Mouse (Mus musculus): Measurements from ENCODE around the gene Nr2f2. TPM values are rescaled to one million over a fixed set of nuclear protein-coding genes. Genes with fewer than 3 reads are reported as not detected.

The Nr2f2 gene
- polyA plus RNA-seq, 1 experiment from 2014 or later: 24.6 TPM

- Histone ChIP-seq H3K9ac (ENCODE audit: low read depth, low read length) (no peak overlapping the region), H3K27ac (ENCODE audit: low read length) (no peak overlapping the region), H3K4me3 (ENCODE audit: low read length) (no peak overlapping the region)
Observed at GRCm38 (mm10) chr7:70347618-70347958, 18.9 kb downstream of the Nr2f2 start.

DNA sequence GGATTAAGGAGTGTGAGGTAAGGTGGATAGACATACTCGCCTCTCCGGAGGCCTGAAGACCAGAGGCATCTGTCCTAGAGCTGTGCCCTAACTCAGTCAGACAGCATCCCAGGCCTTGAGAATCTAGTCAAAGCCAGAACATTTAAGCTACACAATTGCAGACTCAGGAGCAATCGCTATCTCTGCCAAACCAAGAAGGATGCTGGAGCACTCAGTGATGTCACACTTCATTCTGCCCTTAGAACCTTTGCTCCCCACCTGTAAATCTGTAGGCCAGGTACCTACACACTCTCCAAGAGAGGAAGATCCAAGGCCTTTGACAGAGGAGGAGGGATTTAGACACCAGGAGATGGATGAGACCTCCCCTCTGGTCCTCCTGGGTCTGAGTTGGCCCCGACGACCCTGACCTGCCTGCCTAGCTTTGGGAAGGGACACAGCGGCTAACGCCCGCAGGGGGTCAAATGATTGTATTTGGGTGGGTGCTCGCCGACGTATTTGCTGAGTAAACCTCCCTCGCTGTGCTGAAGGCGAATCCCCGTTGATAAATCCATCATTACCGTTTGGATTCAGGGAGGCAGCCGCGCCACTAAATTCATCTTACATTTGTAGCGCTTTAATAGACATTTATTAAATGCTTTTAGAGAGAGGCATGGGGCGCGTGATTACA lies 19.5 kb downstream of the Nr2f2 start:
- no peaks in the 10 kb centered on the region for H3K36me3 ChIP-seq (ENCODE audit: control insufficient read depth, insufficient read depth, low read length)
- no peak for ATAC-seq
- no peak overlapping the region for H3K4me3 ChIP-seq (ENCODE audit: low read length)
- no peak overlapping the region for H3K4me2 ChIP-seq (ENCODE audit: low read depth, low read length)
- H3K4me1 ChIP-seq (ENCODE audit: control insufficient read depth, insufficient read depth, low read length): peaks cover 17% of the 10 kb centered on the region; the same call in 1 of the 2 replicates
- no peaks in the 10 kb centered on the region for H3K9me3 ChIP-seq (ENCODE audit: control insufficient read depth, low read length)
- no peaks in the 10 kb centered on the region for H3K27me3 ChIP-seq (replicated peaks; ENCODE audit: control insufficient read depth, insufficient read depth, low read length)
- no peak overlapping the region for H3K27ac ChIP-seq (ENCODE audit: low read length)
- WGBS: 59% methylated on average over 20 of the region's 20 CpGs
- H3K9ac ChIP-seq (ENCODE audit: low read depth, low read length): no peak overlapping the region

More at GRCm38 (mm10) chr7:70347618-70347958, 18.9 kb downstream of the Nr2f2 start:
- WGBS: 58% methylated on average over 14 of the region's 14 CpGs
- no peaks in the 10 kb centered on the region for H3K9me3 ChIP-seq (ENCODE audit: control insufficient read depth, low read length)
- no peaks in the 10 kb centered on the region for H3K27me3 ChIP-seq (replicated peaks; ENCODE audit: control insufficient read depth, insufficient read depth, low read length)
- no peak for ATAC-seq
- no peaks in the 10 kb centered on the region for H3K36me3 ChIP-seq (ENCODE audit: control insufficient read depth, insufficient read depth, low read length)
- no peak overlapping the region for H3K4me2 ChIP-seq (ENCODE audit: low read depth, low read length)
- peaks cover 17% of the 10 kb centered on the region for H3K4me1 ChIP-seq (ENCODE audit: control insufficient read depth, insufficient read depth, low read length)

- peak; percentile 68 for ATAC-seq
- 4% methylated on average over 35 of the region's 35 CpGs for WGBS
Observed at GRCm38 (mm10) chr7:70346010-70346536, 20.5 kb downstream of the Nr2f2 start.

GRCm38 (mm10) chr7:70343426-70343825 lies 23.1 kb downstream of the Nr2f2 start:
- Histone ChIP-seq H3K4me1 (ENCODE audit: control insufficient read depth, insufficient read depth, low read length) (peaks cover 5% of the 10 kb centered on the region; the same call in 1 of the 2 replicates), H3K4me2 (ENCODE audit: low read depth, low read length) (no peak overlapping the region), H3K36me3 (ENCODE audit: control insufficient read depth, insufficient read depth, low read length) (no peaks in the 10 kb centered on the region), H3K9me3 (ENCODE audit: control insufficient read depth, low read length) (no peaks in the 10 kb centered on the region), H3K9ac (ENCODE audit: low read depth, low read length) (no peak overlapping the region), H3K27me3 (replicated peaks; ENCODE audit: control insufficient read depth, insufficient read depth, low read length) (peaks cover 5% of the 10 kb centered on the region), H3K4me3 (ENCODE audit: low read length) (no peak overlapping the region), H3K27ac (ENCODE audit: low read length) (no peak overlapping the region)
- ATAC-seq: no peak
- 63% methylated on average over 5 of the region's 5 CpGs for whole genome bisulfite sequencing

More at GRCm38 (mm10) chr7:70346010-70346536, 20.5 kb downstream of the Nr2f2 start:
- Histone ChIP-seq H3K36me3 (ENCODE audit: control insufficient read depth, insufficient read depth, low read length) (no peaks in the 10 kb centered on the region), H3K9ac (ENCODE audit: low read depth, low read length) (peak overlapping the region; percentile 44), H3K27ac (ENCODE audit: low read length) (no peak overlapping the region), H3K4me3 (ENCODE audit: low read length) (peak overlapping the region; percentile 48), H3K9me3 (ENCODE audit: control insufficient read depth, low read length) (no peaks in the 10 kb centered on the region), H3K27me3 (replicated peaks; ENCODE audit: control insufficient read depth, insufficient read depth, low read length) (no peaks in the 10 kb centered on the region), H3K4me2 (ENCODE audit: low read depth, low read length) (peak overlapping the region; percentile 86), H3K4me1 (ENCODE audit: control insufficient read depth, insufficient read depth, low read length) (peaks cover 17% of the 10 kb centered on the region; the same call in 1 of the 2 replicates)

- Histone ChIP-seq H3K4me3 (ENCODE audit: low read length) (no peak overlapping the region), H3K27ac (ENCODE audit: low read length) (no peak overlapping the region), H3K4me1 (ENCODE audit: control insufficient read depth, insufficient read depth, low read length) (peaks cover 5% of the 10 kb centered on the region), H3K9ac (ENCODE audit: low read depth, low read length) (no peak overlapping the region), H3K27me3 (replicated peaks; ENCODE audit: control insufficient read depth, insufficient read depth, low read length) (peaks cover 9% of the 10 kb centered on the region), H3K9me3 (ENCODE audit: control insufficient read depth, low read length) (no peaks in the 10 kb centered on the region), H3K4me2 (ENCODE audit: low read depth, low read length) (no peak overlapping the region), H3K36me3 (ENCODE audit: control insufficient read depth, insufficient read depth, low read length) (no peaks in the 10 kb centered on the region)
- ATAC-seq: no peak
- whole genome bisulfite sequencing: 61% methylated on average over 8 of the region's 8 CpGs
Observed at GRCm38 (mm10) chr7:70342771-70343170, 23.8 kb downstream of the Nr2f2 start.

DNA sequence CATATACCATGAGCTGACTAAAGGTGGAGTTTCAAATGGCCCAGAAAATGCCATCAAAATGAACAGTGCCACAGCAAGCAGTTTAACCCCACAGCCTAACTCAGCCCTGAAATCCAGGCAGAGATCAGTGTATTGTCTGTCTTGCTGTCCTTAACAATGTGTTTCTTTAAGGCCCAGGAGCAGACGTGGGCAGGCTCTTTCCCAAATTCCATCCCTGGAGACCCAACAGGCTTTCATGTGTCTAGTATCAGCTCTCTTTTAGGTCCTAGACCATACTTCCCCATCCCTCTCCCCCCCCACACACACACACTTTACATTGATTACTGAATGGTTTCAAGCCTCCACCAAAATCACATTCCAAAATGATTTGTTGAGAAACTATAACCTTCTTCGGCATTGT lies 24.5 kb downstream of the Nr2f2 start:
- H3K27me3 ChIP-seq (replicated peaks; ENCODE audit: control insufficient read depth, insufficient read depth, low read length): peaks cover 14% of the 10 kb centered on the region
- no peaks in the 10 kb centered on the region for H3K9me3 ChIP-seq (ENCODE audit: control insufficient read depth, low read length)
- no peaks in the 10 kb centered on the region for H3K36me3 ChIP-seq (ENCODE audit: control insufficient read depth, insufficient read depth, low read length)
- no peak overlapping the region for H3K27ac ChIP-seq (ENCODE audit: low read length)
- H3K4me3 ChIP-seq (ENCODE audit: low read length): no peak overlapping the region
- H3K9ac ChIP-seq (ENCODE audit: low read depth, low read length): no peak overlapping the region
- peaks cover 8% of the 10 kb centered on the region for H3K4me1 ChIP-seq (ENCODE audit: control insufficient read depth, insufficient read depth, low read length)
- ATAC-seq: no peak
- no peak overlapping the region for H3K4me2 ChIP-seq (ENCODE audit: low read depth, low read length)
- WGBS: 64% methylated on average over 2 of the region's 2 CpGs

DNA sequence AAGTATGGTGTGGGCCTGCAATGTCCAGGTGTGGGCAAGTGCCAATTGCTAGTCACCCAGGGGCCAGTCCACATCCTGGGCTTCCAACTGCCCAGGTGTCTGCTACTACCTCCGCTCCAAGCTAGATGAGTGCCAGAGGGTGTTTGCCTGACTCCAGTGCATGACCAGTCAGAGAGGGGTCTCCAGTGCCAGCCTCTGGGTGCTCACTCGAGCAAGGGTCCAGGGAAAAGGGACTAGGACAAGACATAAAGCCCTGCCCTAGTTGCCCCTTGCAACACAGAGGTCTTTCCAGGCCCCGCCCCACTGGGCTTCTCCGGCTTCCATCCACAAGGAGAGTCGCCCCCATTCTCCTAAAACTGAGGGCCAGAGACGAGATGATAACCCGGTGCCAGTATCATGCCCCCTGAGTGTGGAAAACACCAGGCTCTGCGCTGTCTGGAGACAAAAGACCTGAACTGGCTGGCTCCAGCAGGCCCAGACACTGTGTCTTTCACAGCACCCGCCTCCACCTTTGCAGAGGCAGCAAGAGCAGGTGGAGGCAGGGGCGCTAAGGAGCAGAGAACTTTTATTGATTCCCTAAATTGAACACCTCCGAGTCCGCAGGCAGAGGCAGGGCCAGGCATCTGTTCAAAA lies 26.4 kb downstream of the Nr2f2 start:
- WGBS: 63% methylated on average over 12 of the region's 12 CpGs

DNA sequence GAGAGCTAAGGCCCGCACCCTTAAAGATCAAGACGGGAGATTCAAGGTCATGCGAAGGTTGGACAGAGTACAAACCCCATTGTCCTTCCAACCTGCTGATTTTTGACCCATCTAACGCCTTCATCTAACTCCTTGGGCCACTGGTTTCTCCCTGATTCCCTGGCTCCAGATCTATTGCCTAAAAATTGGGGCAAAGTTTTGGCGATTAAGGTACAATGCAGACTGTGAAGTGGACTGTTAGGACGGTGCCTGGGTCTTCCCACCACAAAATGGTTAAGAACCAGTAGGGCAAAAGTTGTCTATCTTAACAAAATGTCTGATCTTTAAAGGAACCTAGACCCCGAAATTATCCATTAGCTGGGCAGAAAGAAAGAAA lies 28.3 kb downstream of the Nr2f2 start:
- ATAC-seq: no peak
- H3K4me3 ChIP-seq (ENCODE audit: low read length): no peak overlapping the region
- H3K27ac ChIP-seq (ENCODE audit: low read length): no peak overlapping the region
- no peak overlapping the region for H3K9ac ChIP-seq (ENCODE audit: low read depth, low read length)
- 33% methylated on average over 7 of the region's 7 CpGs for WGBS
- H3K36me3 ChIP-seq (ENCODE audit: control insufficient read depth, insufficient read depth, low read length): no peaks in the 10 kb centered on the region
- peaks cover 37% of the 10 kb centered on the region for H3K27me3 ChIP-seq (replicated peaks; ENCODE audit: control insufficient read depth, insufficient read depth, low read length)
- no peak overlapping the region for H3K4me2 ChIP-seq (ENCODE audit: low read depth, low read length)
- peaks cover 8% of the 10 kb centered on the region; the same call in 1 of the 2 replicates for H3K4me1 ChIP-seq (ENCODE audit: control insufficient read depth, insufficient read depth, low read length)
- H3K9me3 ChIP-seq (ENCODE audit: control insufficient read depth, low read length): no peaks in the 10 kb centered on the region

More for the DNA sequence above, 26.4 kb downstream of the Nr2f2 start:
- no peak overlapping the region for H3K4me2 ChIP-seq (ENCODE audit: low read depth, low read length)
- H3K4me3 ChIP-seq (ENCODE audit: low read length): no peak overlapping the region
- H3K9ac ChIP-seq (ENCODE audit: low read depth, low read length): no peak overlapping the region
- no peaks in the 10 kb centered on the region for H3K9me3 ChIP-seq (ENCODE audit: control insufficient read depth, low read length)
- no peaks in the 10 kb centered on the region for H3K36me3 ChIP-seq (ENCODE audit: control insufficient read depth, insufficient read depth, low read length)
- H3K27me3 ChIP-seq (replicated peaks; ENCODE audit: control insufficient read depth, insufficient read depth, low read length): peaks cover 24% of the 10 kb centered on the region
- peaks cover 3% of the 10 kb centered on the region; the same call in 1 of the 2 replicates for H3K4me1 ChIP-seq (ENCODE audit: control insufficient read depth, insufficient read depth, low read length)
- H3K27ac ChIP-seq (ENCODE audit: low read length): no peak overlapping the region
- ATAC-seq: no peak

- Histone ChIP-seq H3K27me3 (replicated peaks; ENCODE audit: control insufficient read depth, insufficient read depth, low read length) (peaks cover 42% of the 10 kb centered on the region), H3K4me2 (ENCODE audit: low read depth, low read length) (peak overlapping the region; percentile 35), H3K4me3 (ENCODE audit: low read length) (peak overlapping the region; percentile 16), H3K9ac (ENCODE audit: low read depth, low read length) (peak overlapping the region; percentile 48; the same call in 1 of the 2 replicates), H3K36me3 (ENCODE audit: control insufficient read depth, insufficient read depth, low read length) (no peaks in the 10 kb centered on the region), H3K9me3 (ENCODE audit: control insufficient read depth, low read length) (no peaks in the 10 kb centered on the region), H3K27ac (ENCODE audit: low read length) (no peak overlapping the region), H3K4me1 (ENCODE audit: control insufficient read depth, insufficient read depth, low read length) (peaks cover 8% of the 10 kb centered on the region; the same call in 1 of the 2 replicates)
- ATAC-seq: no peak
- WGBS: 16% methylated on average over 37 of the region's 37 CpGs
Observed at GRCm38 (mm10) chr7:70337581-70338264, 28.8 kb downstream of the Nr2f2 start.

All from intestine, embryonic 16.5 days (tissue).